In the genomic region with DNA sequence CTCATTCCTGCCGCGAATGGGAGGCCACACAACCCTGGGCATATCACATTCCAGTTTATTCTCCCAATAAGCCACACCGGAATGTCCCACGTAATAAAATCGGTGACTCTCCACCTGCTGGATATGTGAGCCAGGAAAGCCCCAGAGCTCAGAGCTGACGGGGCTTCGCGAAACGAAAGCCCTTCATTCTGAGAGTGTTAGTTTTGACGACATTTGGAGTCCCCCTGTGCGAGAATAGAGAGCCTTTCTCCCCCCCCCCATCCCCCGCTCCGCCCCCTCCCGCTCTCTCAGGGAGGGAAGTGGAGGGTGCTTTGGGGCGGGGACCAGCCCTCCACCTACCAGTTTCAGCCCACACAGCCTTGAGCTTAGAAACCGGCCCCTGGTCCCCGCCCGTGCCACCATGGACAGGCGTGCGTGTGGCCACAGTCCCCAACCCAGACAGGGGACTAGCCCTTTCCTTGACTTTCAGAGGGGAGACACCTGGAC, we compare ENCODE assay signal across 8 mouse cellular contexts. TPM values are rescaled to one million over a fixed set of nuclear protein-coding genes. Genes with fewer than 3 reads are reported as not detected.
DNase-seq lines count a peak whose midpoint lies in the region; ATAC-seq and TF ChIP-seq lines count a peak whose summit lies in the region.

No protein-coding gene starts in this region.

- no peak for TF ChIP-seq POLR2A in lung, adult 2 months (IDR thresholded peaks at IDR 0.05; ENCODE audit: borderline replicate concordance, extremely low read depth, low read depth, low read length)

- no peak overlapping the region for H3K27ac ChIP-seq in embryonic facial prominence, embryonic 12.5 days
- no peak overlapping the region for H3K27ac ChIP-seq in hindbrain, embryonic 16.5 days (ENCODE audit: low read depth, low read length)
- no peak overlapping the region for H3K27ac ChIP-seq in stomach, embryonic 14.5 days (ENCODE audit: low read length)

- H3K36me3 ChIP-seq in embryonic facial prominence, embryonic 12.5 days: no peaks in the 10 kb centered on the region
- no peaks in the 10 kb centered on the region for H3K36me3 ChIP-seq in hindbrain, embryonic 16.5 days (ENCODE audit: control insufficient read depth, insufficient read depth, low read length)
- H3K36me3 ChIP-seq in stomach, embryonic 14.5 days (ENCODE audit: control insufficient read depth, insufficient read depth, low read length): no peaks in the 10 kb centered on the region

- ATAC-seq in embryonic facial prominence, embryonic 12.5 days (ENCODE audit: insufficient number of reproducible peaks, insufficient read depth, low FRiP score, low TSS enrichment): peak; percentile 72
- ATAC-seq in hindbrain, embryonic 16.5 days: peak; percentile 53; the same call in 1 of the 2 replicates
- ATAC-seq in megakaryocyte, adult 5-6 weeks (ENCODE audit: poor library complexity, severe bottlenecking): peak; percentile 43
- peak; percentile 24; the same call in 1 of the 2 replicates for ATAC-seq in stomach, embryonic 14.5 days (ENCODE audit: insufficient number of reproducible peaks, insufficient read depth, low FRiP score, low read depth)
- ATAC-seq in cerebellum, adult (ENCODE audit: insufficient number of reproducible peaks, low FRiP score, low TSS enrichment): no peak

- H3K9ac ChIP-seq in embryonic facial prominence, embryonic 12.5 days: peak overlapping the region; percentile 59
- H3K9ac ChIP-seq in hindbrain, embryonic 16.5 days (ENCODE audit: low read depth, low read length): peak overlapping the region; percentile 64
- H3K9ac ChIP-seq in stomach, embryonic 14.5 days (replicated peaks; ENCODE audit: low read depth, low read length): peak overlapping the region; percentile 21; the same call in 1 of the 2 replicates

- H3K4me1 ChIP-seq in lung, adult 2 months (ENCODE audit: control insufficient read depth, insufficient read depth, low read length): peaks cover 12% of the 10 kb centered on the region
- peaks cover 10% of the 10 kb centered on the region for H3K4me1 ChIP-seq in embryonic facial prominence, embryonic 12.5 days
- peaks cover 21% of the 10 kb centered on the region for H3K4me1 ChIP-seq in hindbrain, embryonic 16.5 days (ENCODE audit: control insufficient read depth, insufficient read depth, low read depth, low read length)
- H3K4me1 ChIP-seq in stomach, embryonic 14.5 days (ENCODE audit: control insufficient read depth, insufficient read depth, low read length): peaks cover 8% of the 10 kb centered on the region

- peak; percentile 28 for DNase-seq in lung, adult 2 months
- DNase-seq in lung, postnatal 14 days: no peak
- no peak for DNase-seq in layer of hippocampus, adult 11-12 months (ENCODE audit: low spot score)

- no peaks in the 10 kb centered on the region for H3K9me3 ChIP-seq in embryonic facial prominence, embryonic 12.5 days
- H3K9me3 ChIP-seq in hindbrain, embryonic 16.5 days (ENCODE audit: control insufficient read depth, low read length): no peaks in the 10 kb centered on the region
- no peaks in the 10 kb centered on the region for H3K9me3 ChIP-seq in stomach, embryonic 14.5 days (ENCODE audit: control insufficient read depth, low read depth, low read length)

- TF ChIP-seq CTCF in lung, adult 2 months (IDR thresholded peaks at IDR 0.05; ENCODE audit: insufficient read depth, low read length): no peak

- WGBS in lung, adult 2 months: 6% methylated on average over 20 of the region's 20 CpGs
- WGBS in embryonic facial prominence, embryonic 12.5 days: 2% methylated on average over 20 of the region's 20 CpGs
- 2% methylated on average over 20 of the region's 20 CpGs for WGBS in hindbrain, embryonic 16.5 days
- 2% methylated on average over 18 of the region's 20 CpGs for WGBS in stomach, embryonic 14.5 days

- peaks cover 41% of the 10 kb centered on the region for H3K27me3 ChIP-seq in embryonic facial prominence, embryonic 12.5 days
- H3K27me3 ChIP-seq in hindbrain, embryonic 16.5 days (replicated peaks; ENCODE audit: control insufficient read depth, insufficient read depth, low read length): peaks cover 15% of the 10 kb centered on the region
- no peaks in the 10 kb centered on the region; the same call in 1 of the 2 replicates for H3K27me3 ChIP-seq in stomach, embryonic 14.5 days (ENCODE audit: control insufficient read depth, insufficient read depth, low read length)

- H3K4me2 ChIP-seq in embryonic facial prominence, embryonic 12.5 days (replicated peaks): peak overlapping the region; percentile 97
- H3K4me2 ChIP-seq in hindbrain, embryonic 16.5 days (ENCODE audit: low read length): peak overlapping the region; percentile 100
- peak overlapping the region; percentile 100 for H3K4me2 ChIP-seq in stomach, embryonic 14.5 days (replicated peaks; ENCODE audit: low read depth, low read length)

- peak overlapping the region; percentile 67 for H3K4me3 ChIP-seq in lung, adult 2 months (replicated peaks; ENCODE audit: extremely low read depth, low read depth, low read length)
- peak overlapping the region; percentile 48 for H3K4me3 ChIP-seq in embryonic facial prominence, embryonic 12.5 days
- H3K4me3 ChIP-seq in hindbrain, embryonic 16.5 days (ENCODE audit: low read length): peak overlapping the region; percentile 51
- peak overlapping the region; percentile 50 for H3K4me3 ChIP-seq in stomach, embryonic 14.5 days (ENCODE audit: low read depth, low read length)

RNA-seq across cellular contexts. Expression of a gene that starts 56.0 kb away (rescaled TPM):
- polyA plus RNA-seq in lung, adult 2 months (2012; rRNA removed): 8.7 and 10.7 TPM in 2 replicates
- polyA plus RNA-seq in embryonic facial prominence, embryonic 12.5 days (2016; fragmentation: Nextera tagmentation; extraction: Ambion mirVana): 0.60 and 1.0 TPM in 2 replicates
- 0.46 and 0.77 TPM in 2 replicates for polyA plus RNA-seq in hindbrain, embryonic 16.5 days (2015; fragmentation: Nextera tagmentation; extraction: Ambion mirVana)
- total RNA-seq in megakaryocyte, adult 5-6 weeks (2015): 1.1 and 2.8 TPM in 2 replicates
- 2.1 and 3.7 TPM in 2 replicates for total RNA-seq in megakaryocyte, adult 5-6 weeks (2017)
- polyA plus RNA-seq in stomach, embryonic 14.5 days (2014; fragmentation: Nextera tagmentation; extraction: Ambion mirVana): 0.80 and 1.5 TPM in 2 replicates
